Mouse (Mus musculus): ENCODE data around the gene Yae1d1. TPM values are rescaled to one million over a fixed set of nuclear protein-coding genes. Genes with fewer than 3 reads are reported as not detected.
A peak's percentile ranks its signal among the peaks of the same experiment; 100 is the strongest.

The Yae1d1 gene
- total and polyA plus RNA-seq, 3 experiments, result 9.4 to 14.8 TPM; not detected in 1

DNA sequence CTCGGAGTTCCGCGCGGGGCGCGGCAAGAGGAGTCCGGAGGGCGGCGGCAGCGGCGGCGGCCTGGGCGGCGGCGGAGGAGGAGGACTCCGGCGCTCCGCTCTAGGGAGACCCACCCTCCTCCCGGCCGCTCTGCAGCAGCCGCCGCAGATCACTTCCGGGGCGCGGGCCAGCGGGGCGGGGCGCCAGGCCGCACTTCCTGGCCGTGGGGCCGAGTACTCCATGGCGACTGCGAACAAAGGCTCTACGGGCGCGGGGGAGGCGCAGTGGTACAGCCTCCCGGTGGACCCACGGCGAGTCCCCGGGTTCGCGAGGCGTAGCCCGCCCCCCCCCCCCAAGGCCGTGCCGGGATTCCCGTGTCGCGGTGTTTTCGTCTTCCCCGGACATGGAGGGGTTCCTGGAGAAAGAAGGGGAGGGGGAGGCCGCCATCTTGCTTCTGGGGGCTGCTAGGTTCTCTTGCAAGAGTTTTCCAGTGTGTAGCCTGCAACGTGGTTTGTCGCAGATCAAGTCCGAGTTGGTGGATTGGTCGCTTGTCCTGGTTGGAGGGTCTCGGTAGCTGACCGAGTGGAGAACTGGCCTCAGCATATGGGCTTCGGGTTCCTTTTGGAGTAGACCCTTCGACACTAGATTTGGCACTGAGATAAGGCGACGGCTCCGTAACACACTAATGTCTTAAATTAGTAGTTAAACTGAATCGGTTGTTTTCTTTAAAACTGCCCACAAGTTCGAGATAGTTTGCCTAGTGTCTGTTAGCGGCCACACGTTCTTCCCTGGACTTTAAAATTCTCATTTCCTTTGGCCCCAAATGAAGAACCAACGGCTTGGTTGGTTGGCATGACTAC, 48.9 kb downstream of the Yae1d1 start, which contains the start of gene Rala (continued):
- TF ChIP-seq NRF1 (IDR thresholded peaks at IDR 0.05; ENCODE audit: insufficient read depth, low read depth, low read length, poor library complexity, severe bottlenecking) (no peak), POLR2AphosphoS5 (IDR thresholded peaks at IDR 0.05; ENCODE audit: borderline replicate concordance, low read depth, low read length) (no peak), UBTF (IDR thresholded peaks at IDR 0.05; ENCODE audit: borderline replicate concordance, insufficient read depth, low read depth, low read length) (no peak)

DNA sequence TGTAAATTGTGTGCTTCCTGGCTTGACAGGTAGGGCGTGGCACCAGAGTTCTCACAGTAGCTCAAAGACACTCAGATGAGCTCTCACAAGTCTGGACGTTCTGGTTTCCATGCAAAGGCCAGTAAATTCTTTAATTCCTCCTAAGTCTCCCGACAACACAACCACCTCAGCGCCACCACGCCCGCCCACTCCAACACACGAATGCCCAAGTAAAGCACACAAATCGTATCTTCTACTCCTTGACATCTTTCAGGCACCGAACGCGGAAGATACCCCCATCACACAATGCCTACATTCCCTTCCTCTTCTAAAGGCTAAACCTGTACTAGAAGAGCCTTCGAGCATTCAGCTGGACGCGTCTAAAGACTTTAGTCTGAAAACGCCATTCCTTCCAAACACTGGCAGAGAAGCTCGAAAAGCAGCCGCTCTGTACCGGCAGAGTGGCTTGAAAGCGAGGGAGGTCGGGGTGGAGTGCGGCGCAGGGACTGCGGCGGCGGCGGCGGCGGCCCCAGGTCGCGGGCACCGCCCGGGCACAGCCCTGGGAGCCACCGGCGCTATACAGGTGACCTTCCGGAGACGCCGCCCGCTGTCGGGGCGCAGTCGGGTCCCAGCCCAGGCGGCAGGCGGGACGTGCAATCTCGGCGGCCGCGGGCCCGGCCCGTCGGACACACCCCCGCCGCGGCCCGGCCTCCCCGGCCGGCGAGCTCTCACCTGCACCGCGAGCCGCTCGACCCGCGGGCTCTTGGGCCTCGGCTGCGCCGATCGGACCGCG, 49.7 kb downstream of the Yae1d1 start:
- TF ChIP-seq HCFC1 (IDR thresholded peaks at IDR 0.05; ENCODE audit: low read depth, low read length) (no peak), SMC3 (IDR thresholded peaks at IDR 0.05; ENCODE audit: low read depth, low read length) (no peak), POLR2AphosphoS2 (IDR thresholded peaks at IDR 0.05; ENCODE audit: low read length) (no peak), USF1 (IDR thresholded peaks at IDR 0.05; ENCODE audit: low read depth, low read length) (no peak), NRF1 (IDR thresholded peaks at IDR 0.05; ENCODE audit: insufficient read depth, low read depth, low read length, poor library complexity, severe bottlenecking) (no peak), CTCF (IDR thresholded peaks at IDR 0.05 in 2 of 3, conservative IDR thresholded peaks at IDR 0.05 in 1 of 3; ENCODE audit: control insufficient read depth in 1 of 3, insufficient read depth in 1 of 3, low read depth in 2 of 3, low read length in 3 of 3, poor library complexity in 1 of 3, severe bottlenecking in 1 of 3) (no peak), MAX (IDR thresholded peaks at IDR 0.05; ENCODE audit: low read length) (no peak), MEF2A (IDR thresholded peaks at IDR 0.05; ENCODE audit: extremely low read depth, insufficient replicate concordance, low read depth, low read length, poor library complexity, severe bottlenecking) (no peak), EP300 (IDR thresholded peaks at IDR 0.05; ENCODE audit: low read depth in 1 of 2, low read length in 2 of 2) (no peak), MYB (IDR thresholded peaks at IDR 0.05; ENCODE audit: low read depth, low read length) (no peak), ZKSCAN1 (IDR thresholded peaks at IDR 0.05; ENCODE audit: low read depth, low read length) (no peak), MYC (IDR thresholded peaks at IDR 0.05; ENCODE audit: low read depth, low read length) (no peak)
- H3K4me3 ChIP-seq (ENCODE audit: control insufficient read depth in 1 of 2, insufficient read depth in 1 of 2, low read depth in 2 of 2, low read length in 2 of 2), result peak overlapping the region; percentile 62 to 100
- peak overlapping the region; percentile 78 for H3K9ac ChIP-seq (ENCODE audit: control insufficient read depth, low read depth, low read length, poor library complexity, severe bottlenecking)
- H3K9me3 ChIP-seq (replicated peaks; ENCODE audit: insufficient read depth, low read length), result no peaks in the 10 kb centered on the region
- peak; percentile 22 for DNase-seq (ENCODE audit: low read depth, low spot score)
- H3K27ac ChIP-seq (ENCODE audit: control insufficient read depth, low read depth, low read length), result no peak overlapping the region
- peaks cover 0 to 13% of the 10 kb centered on the region in 2 experiments; a peak in 2 of 4 replicates for H3K4me1 ChIP-seq (ENCODE audit: control insufficient read depth in 1 of 2, insufficient read depth in 2 of 2, low read length in 2 of 2)
- peaks cover 0 to 6% of the 10 kb centered on the region in 2 experiments; a peak in 2 of 4 replicates for H3K36me3 ChIP-seq (ENCODE audit: control insufficient read depth in 1 of 2, insufficient read depth in 2 of 2, low read length in 2 of 2)
- no peaks in the 10 kb centered on the region; a peak in 1 of 4 replicates for H3K27me3 ChIP-seq (ENCODE audit: control insufficient read depth in 1 of 2, insufficient read depth in 2 of 2, low read length in 2 of 2)
- H3K79me2 ChIP-seq (ENCODE audit: control insufficient read depth, insufficient read depth, low read length, poor library complexity), result peaks cover 2% of the 10 kb centered on the region; the same call in 1 of the 2 replicates

All from MEL (cell line).